Mouse (Mus musculus) T-helper 17 cell (primary cell): ENCODE results near the gene Max.

ENCODE experiments used
- in situ Hi-C, 2 experiments: fragments of 300-600 bp; cut with MboI, MseI; formaldehyde crosslinking; loops; 1 replicate in 1 of 2; 2 replicates in 1 of 2; pipeline ENCODE4 v1.15.1; 2025; ENCODE audit warnings: high pct_unique_total_duplicates in 2 of 2

The Max gene

GRCm38 (mm10) chr12:76961052-76961931, 709 bp downstream of the Max start:
- in situ Hi-C loops, result loop anchor here in 1 of 2 experiments (5.0 kb wide), 1 partner anchor 124 kb away; no protein-coding TSS in a partner anchor

- in situ Hi-C loops, result no loop called here
These were observed 4.3 kb downstream of the Max start for GRCm38 (mm10) chr12:76957688-76958087.

- in situ Hi-C loops, result no loop called here
These were observed 7.1 kb downstream of the Max start for GRCm38 (mm10) chr12:76954698-76955423.

GRCm38 (mm10) chr12:76953750-76954363, 8.1 kb downstream of the Max start:
- in situ Hi-C loops, result no loop called here

GRCm38 (mm10) chr12:76950330-76950729, 11.7 kb downstream of the Max start:
- in situ Hi-C loops, result no loop called here

- in situ Hi-C loops, result loop anchor here in 1 of 2 experiments (10.0 kb wide), 1 partner anchor 1916 kb away; the partner anchor contains the start of genes Atp6v1d and Eif2s1
These were observed 13.2 kb downstream of the Max start for GRCm38 (mm10) chr12:76948781-76949180.

GRCm38 (mm10) chr12:76948185-76948584, 13.8 kb downstream of the Max start:
- in situ Hi-C loops, result loop anchor here in 1 of 2 experiments (10.0 kb wide), 1 partner anchor 1917 kb away; the partner anchor contains the start of genes Atp6v1d and Eif2s1

GRCm38 (mm10) chr12:76947487-76947886, 14.5 kb downstream of the Max start:
- in situ Hi-C loops, result loop anchor here in 1 of 2 experiments (10.0 kb wide), 1 partner anchor 1917 kb away; the partner anchor contains the start of genes Atp6v1d and Eif2s1

- in situ Hi-C loops, result loop anchor here in 1 of 2 experiments (10.0 kb wide), 1 partner anchor 1921 kb away; the partner anchor contains the start of genes Atp6v1d and Eif2s1
These were observed 18.5 kb downstream of the Max start for GRCm38 (mm10) chr12:76943466-76943865.

GRCm38 (mm10) chr12:76943046-76943445, 19.0 kb downstream of the Max start:
- in situ Hi-C loops, result loop anchor here in 1 of 2 experiments (10.0 kb wide), 1 partner anchor 1922 kb away; the partner anchor contains the start of genes Atp6v1d and Eif2s1

GRCm38 (mm10) chr12:76942476-76942875, 19.5 kb downstream of the Max start:
- in situ Hi-C loops, result loop anchor here in 1 of 2 experiments (10.0 kb wide), 1 partner anchor 1922 kb away; the partner anchor contains the start of genes Atp6v1d and Eif2s1

- in situ Hi-C loops, result loop anchor here in 1 of 2 experiments (10.0 kb wide), 1 partner anchor 1923 kb away; the partner anchor contains the start of genes Atp6v1d and Eif2s1
These were observed 20.5 kb downstream of the Max start for GRCm38 (mm10) chr12:76941524-76941923.

- in situ Hi-C loops, result no loop called here
These were observed 24.0 kb downstream of the Max start for GRCm38 (mm10) chr12:76938013-76938412.

- in situ Hi-C loops, result no loop called here
These were observed 25.8 kb downstream of the Max start for GRCm38 (mm10) chr12:76936211-76936610.

GRCm38 (mm10) chr12:76934438-76934837, 27.6 kb downstream of the Max start:
- in situ Hi-C loops, result no loop called here

- in situ Hi-C loops, result no loop called here
These were observed 29.3 kb downstream of the Max start for GRCm38 (mm10) chr12:76932688-76933060.

GRCm38 (mm10) chr12:76931739-76932687, 30.0 kb downstream of the Max start:
- in situ Hi-C loops, result no loop called here

GRCm38 (mm10) chr12:76930177-76930576, 31.8 kb downstream of the Max start:
- in situ Hi-C loops, result no loop called here

GRCm38 (mm10) chr12:76927539-76927938, 34.5 kb downstream of the Max start:
- in situ Hi-C loops, result no loop called here

GRCm38 (mm10) chr12:76927012-76927411, 35.0 kb downstream of the Max start:
- in situ Hi-C loops, result no loop called here
